Mouse (Mus musculus) T-helper 1 cell (primary cell): ENCODE measurements at regions not wholly inside any gene's neighbourhood (a gene's known extent, or its start where the extent isn't known, plus 50 kb on each side); places are given as distances from the start of the nearest gene placed in this dataset.

Source experiments
- in situ Hi-C: fragments of 300-600 bp; cut with MboI, MseI; formaldehyde crosslinking; loops from one replicate; pipeline ENCODE4 v1.15.1; 2025; ENCODE audit warnings: high pct_unique_total_duplicates

DNA sequence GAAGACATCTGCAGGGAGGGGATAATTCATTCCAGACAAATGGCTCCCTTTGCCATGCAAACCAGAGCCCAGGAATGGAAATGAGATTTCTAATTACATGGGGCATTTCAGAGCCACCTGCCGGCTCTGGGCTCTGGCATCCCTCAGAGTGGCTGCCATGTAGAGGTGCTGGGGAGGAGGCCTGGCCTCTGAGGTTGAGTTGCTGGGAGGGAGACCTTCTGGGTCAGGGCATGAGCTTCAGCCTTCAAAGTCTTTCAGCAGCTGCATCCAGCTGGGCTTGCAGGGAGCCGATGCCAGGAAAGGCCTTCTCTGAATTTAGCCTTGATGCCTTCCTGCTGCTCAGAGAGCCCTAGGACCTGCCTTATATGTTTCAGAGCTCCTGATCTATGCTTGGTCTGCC, 302.1 kb downstream of the Dhx35 start:
- in situ Hi-C loops, result no loop called here

DNA sequence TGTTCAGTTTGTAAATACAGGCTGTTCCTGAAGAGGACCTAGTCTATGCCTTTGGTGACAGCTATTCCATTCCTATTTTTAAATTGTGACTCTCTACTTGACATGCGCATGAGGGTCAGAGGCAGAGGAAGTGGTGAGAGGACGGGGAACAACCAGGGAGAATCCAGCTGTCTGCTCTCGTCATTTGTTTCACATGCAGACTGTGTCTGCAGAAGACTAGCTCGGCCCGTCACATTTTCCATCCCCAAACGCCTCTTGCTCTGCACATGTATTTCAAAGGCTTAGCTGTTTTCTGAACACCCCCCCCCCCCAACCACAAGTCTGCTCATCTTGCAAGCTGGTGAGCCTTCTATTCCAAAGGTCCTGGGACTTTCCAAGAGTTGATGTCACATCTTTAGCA, 339.4 kb downstream of the Dhx35 start:
- in situ Hi-C loops, result no loop called here

DNA sequence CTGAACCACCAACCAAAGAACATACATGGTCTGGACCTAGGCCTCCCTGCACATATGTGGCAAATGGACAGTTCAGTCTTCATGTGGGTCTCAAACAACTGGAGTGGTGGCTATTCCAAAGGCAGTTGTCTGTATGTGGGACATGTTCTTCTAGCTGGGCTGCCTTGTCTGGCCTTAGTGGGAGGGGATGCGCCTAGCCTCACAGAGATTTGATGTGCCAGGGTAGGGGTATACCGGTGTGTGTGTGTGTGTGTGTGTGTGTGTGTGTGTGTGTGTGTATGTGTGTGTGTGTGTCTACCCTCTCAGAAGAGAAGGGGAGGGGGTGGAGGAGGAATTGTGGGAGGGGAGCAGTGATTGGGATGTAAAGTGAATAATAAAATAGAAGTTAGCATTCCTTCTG, 344.0 kb downstream of the Dhx35 start:
- in situ Hi-C loops, result no loop called here

DNA sequence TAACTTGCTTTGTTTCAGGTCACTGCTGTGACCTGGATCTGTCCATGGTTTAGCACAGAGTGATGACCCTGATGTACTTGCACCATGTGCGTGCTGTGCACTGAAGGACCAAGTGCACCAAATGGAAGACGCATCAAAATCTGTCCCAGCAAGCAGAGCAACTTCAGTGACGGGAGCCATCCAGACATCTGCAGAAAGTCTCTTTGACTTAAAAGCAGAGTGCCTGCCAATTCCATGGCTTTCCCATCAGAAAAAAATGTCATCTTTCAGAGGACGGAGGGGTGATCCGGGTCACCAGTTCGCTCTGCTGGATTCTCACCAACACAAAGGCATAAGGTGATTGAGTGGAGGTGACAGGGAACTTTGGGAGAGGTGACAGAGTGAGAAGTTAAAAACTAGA, 351.4 kb downstream of the Dhx35 start:
- in situ Hi-C loops, result no loop called here

DNA sequence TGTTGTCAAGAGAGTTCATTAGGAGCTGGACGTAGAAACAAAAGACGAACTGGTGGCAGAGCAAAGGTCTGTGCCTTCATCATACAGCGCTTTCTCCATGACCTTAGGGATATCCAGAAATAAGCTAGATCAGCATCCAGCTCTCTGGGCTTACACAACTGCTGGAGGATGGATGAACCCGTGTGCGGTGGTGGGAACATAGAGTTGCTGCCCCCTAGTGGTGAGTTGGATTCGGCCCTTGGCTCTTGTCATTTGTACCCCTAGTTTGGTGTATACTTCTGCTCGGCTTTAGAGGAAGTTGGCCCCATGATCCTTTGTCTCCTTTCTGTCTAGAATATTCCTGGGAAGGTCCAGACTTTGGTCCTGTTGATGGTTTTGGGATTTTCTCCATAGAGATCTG, 369.4 kb downstream of the Dhx35 start:
- in situ Hi-C loops, result loop anchor here (5.0 kb wide), 1 partner anchor 112 kb away; no protein-coding TSS in a partner anchor

GRCm38 (mm10) chr2:159168553-159169064, 374.0 kb downstream of the Dhx35 start:
- in situ Hi-C loops, result no loop called here

- in situ Hi-C loops, result no loop called here
Observed at GRCm38 (mm10) chr2:159196156-159196555, 401.5 kb downstream of the Dhx35 start.

- in situ Hi-C loops, result no loop called here
Observed at GRCm38 (mm10) chr2:159232266-159232665, 437.7 kb downstream of the Dhx35 start.

DNA sequence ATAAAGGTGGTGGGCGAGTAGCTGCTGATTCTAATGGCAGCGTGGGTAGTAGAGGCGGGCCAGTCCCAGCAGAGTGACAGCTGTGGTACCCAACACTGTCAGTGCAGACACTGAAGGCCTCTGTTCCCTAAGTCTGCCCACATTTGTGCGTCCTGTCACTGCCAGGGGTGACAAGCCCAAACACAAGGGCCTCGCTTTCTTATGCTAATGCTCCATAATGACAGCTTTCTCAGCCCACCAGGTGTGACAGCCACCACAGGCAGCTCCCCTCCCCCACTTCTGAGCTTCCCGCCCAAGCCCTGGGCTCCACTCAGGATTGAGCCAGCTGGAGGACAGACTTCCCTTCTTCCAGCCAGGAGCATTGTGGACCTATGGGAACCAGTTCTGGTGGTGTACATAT, 440.4 kb downstream of the Dhx35 start:
- in situ Hi-C loops, result no loop called here

- in situ Hi-C loops, result no loop called here
Observed at GRCm38 (mm10) chr2:159250065-159250464, 455.5 kb downstream of the Dhx35 start.

DNA sequence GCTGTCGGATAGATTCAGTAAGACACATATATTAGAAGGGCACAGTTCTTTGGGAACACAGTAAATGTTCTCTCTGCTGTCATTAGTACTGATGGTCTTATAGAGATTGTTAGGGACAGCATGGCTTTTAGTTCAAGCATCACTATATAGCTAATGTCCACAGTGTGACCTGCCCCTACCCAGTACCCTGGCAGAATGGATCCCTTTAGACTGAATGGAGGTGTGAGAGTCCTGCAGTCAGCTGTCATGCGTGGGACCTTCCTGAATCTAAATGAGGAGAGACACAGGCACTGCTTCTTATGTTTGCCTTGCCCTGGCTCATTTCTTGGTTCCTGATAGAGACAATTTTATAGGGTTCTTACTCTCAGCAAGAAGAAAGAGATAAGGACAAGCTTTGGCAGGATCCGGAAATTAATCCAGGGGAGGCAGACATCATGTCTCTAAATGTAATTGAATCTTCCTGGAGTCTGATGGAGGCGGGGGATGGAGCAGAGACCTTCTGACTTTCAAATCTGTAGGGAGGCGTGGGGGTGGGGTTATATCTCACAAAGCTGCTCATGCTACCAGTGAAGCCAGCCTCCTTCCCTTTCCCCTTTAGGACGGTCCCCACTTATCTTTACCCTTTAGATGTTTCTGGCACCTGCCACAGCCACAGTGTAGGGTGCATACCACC, 456.5 kb downstream of the Dhx35 start:
- in situ Hi-C loops, result no loop called here

DNA sequence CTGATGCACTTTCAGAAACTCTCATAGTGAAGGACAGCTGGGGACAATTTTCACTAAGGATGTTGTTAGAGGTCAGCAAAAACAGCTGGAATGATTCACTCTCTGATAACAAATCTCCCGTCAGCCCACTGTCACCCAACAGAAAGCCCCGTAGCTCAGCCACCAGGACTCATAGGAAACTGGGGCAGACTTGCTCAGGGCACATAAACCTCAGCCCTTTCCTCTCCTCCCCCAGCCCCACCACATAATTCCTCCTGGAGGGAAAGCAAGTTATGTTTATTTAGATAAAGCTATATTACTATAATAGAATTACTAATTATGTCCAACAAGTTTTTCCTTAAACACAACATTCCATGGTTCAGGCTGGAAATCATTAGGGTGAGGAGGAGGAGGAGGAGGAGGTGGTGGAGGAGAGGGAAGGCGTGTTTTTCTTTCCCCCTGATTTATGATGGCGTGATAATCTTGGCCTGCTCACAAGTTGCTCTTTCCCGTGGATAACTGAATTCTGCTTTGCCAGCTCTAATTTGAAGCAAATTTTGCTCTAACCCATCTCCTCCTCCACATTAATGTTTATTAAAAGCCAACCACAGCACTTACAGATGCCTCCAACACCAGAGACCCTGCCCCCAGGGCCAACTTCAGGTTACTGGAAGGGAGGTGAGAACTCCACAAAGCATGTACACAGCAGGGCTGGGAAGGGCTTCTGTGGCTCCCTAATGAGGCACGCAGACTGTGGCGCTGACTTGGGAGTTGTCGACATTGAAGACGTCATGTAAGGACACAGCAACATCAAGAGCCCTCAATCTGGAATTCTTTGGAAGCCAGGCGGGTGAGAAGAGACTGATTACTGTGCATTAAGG, 475.8 kb downstream of the Dhx35 start:
- in situ Hi-C loops, result no loop called here

DNA sequence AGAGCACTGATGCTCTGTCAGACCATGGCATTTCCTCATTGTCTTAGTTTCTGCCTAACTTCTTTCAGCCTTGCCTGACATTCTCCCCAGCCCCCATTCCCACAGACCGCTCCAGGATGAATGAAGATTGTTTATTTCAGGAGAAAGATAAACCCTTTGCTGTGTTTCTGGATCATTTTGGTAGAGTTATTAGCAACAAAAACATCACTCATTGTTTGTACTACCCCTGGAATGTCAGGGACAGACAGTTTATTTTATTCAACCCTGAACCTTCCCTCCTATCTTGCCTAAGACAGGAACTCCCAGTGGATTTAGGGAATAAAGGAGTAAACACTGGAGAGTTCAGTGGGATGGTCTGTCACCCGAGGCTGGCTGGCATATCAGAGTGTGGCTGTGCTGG, 484.3 kb downstream of the Dhx35 start:
- in situ Hi-C loops, result no loop called here

GRCm38 (mm10) chr2:159281558-159282320, 487.1 kb downstream of the Dhx35 start:
- in situ Hi-C loops, result no loop called here

- in situ Hi-C loops, result no loop called here
Observed at GRCm38 (mm10) chr2:159284100-159284499, 489.5 kb downstream of the Dhx35 start.

- in situ Hi-C loops, result loop anchor here (5.0 kb wide), 1 partner anchor 72 kb away; no protein-coding TSS in a partner anchor
Observed at GRCm38 (mm10) chr2:159284525-159285189, 490.1 kb downstream of the Dhx35 start.

DNA sequence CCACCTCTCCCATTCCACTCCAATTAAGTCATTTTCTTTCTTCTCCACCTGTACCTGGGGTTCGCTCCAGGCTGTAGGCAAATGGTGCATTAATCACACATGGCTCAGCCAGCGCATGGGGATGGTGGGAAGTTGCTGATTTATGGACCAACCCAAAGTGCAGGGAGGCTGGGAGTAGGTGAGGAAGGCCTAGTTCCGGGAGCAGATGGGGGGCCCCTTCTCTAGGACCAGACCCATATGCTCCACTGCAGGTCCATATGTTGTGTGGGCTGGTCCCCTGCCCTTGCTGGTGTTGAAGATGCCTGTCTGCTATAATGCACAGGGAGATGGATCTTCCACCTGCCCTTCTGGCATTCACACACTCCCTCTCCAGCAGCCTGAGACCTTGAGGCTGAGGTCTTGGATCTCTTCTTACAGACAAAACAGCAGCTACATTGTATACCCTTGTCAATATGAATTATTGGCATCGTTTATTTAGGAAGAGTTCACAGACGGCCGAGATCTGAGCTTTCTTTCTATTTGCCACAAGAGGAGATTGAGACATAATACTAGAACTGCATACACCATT, 493.5 kb downstream of the Dhx35 start:
- in situ Hi-C loops, result loop anchor here (5.0 kb wide), 1 partner anchor 76 kb away; no protein-coding TSS in a partner anchor

GRCm38 (mm10) chr2:159290081-159290480, 495.5 kb downstream of the Dhx35 start:
- in situ Hi-C loops, result no loop called here

GRCm38 (mm10) chr2:159307001-159307400, 512.4 kb downstream of the Dhx35 start:
- in situ Hi-C loops, result no loop called here

DNA sequence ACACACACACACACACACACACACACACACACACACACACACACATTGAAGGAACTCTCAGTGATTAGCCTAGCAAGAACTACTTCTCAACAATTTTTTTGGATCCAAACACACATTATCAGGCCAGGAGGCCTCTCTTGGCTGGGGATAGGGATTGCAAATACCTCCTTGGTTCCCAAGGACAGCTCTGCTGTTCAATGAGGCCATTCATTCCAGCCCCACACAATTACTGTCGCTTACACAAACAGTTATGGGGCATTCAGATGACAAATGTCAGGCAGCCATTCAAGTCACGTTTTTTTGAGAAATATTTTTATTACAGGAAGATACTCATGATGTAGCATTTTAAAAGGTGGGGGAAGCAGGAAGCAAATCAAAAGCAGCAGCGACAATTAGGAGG, 540.1 kb downstream of the Dhx35 start:
- in situ Hi-C loops, result no loop called here

DNA sequence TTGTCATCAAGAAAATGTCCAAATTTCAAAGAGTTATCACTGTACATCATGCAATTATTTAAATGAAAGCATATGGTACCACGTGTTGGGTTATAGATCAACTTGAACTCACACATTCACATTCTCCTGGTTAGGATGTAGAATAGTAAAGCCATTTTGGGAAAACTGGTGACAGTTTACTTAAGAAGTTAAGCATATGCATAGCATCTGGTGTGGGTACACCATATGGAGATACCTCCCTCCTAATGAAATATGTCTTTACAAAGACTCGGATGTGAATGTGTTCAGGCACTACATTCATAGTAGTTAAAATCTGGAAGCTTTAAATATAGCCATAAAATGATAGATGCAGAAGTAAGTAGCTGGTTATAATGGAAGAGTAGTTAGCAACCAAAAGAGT, 542.0 kb downstream of the Dhx35 start:
- in situ Hi-C loops, result no loop called here
